Mouse (Mus musculus) c-Kit-positive CD71-negative TER-119-negative erythroid progenitor cells, embryonic 14.5 days (primary cell): ENCODE data around the gene Iqgap3.

ENCODE experiments used
- DNase-seq: peaks from one replicate; pipeline ENCODE4 v3.0.0-alpha.2; 2013; ENCODE audit warnings: low read depth

Gene Iqgap3

DNA sequence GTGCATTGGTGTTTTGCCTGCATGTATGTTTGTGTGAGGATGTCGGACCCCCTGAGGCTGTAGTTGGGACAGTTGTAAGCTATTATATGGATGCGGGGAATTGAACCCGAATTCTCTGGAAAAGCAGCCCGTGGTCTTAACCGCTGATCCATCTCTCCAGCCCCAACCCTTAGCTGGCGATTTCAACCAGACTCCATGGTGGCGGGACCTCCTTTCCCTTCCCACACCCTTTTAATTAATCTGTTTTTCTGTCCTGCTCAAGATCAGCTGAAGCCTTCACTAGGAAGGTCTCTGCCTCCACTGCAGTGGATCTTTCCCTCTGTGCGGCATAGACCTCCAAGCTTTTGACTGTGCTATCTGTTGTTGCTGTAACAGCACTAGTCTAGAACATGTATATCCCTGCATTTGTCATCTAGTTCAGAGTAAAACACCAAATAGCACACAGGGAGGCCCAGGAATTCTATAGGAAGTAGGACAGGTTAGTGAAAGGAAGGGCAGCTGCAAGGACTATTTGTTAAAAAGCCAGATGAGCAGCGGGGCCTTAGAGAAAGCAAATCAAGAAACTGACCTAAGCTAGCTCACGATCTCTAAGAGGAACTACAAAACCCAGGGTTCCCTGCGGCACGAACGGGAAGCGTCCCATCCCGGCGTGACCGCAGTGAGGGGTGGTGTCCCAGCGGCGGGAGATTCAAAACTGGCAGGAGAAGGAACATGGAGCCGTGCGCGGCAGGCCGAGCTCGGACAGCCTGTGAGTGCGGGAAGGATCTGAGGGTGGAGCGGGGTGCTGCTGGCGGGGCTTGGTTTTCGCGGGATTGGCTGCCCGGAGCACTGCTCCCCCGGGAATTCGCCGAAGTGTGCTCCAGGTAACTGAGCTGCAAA lies at the start of gene Iqgap3:
TSS of gene Iqgap3 (plus strand) at position 627 of the 879 bp plus-strand sequence.
- peak; percentile 80 for DNase-seq

GRCm38 (mm10) chr3:88033506-88033905 lies 48.3 kb upstream of the Iqgap3 start:
- DNase-seq = no peak

DNA sequence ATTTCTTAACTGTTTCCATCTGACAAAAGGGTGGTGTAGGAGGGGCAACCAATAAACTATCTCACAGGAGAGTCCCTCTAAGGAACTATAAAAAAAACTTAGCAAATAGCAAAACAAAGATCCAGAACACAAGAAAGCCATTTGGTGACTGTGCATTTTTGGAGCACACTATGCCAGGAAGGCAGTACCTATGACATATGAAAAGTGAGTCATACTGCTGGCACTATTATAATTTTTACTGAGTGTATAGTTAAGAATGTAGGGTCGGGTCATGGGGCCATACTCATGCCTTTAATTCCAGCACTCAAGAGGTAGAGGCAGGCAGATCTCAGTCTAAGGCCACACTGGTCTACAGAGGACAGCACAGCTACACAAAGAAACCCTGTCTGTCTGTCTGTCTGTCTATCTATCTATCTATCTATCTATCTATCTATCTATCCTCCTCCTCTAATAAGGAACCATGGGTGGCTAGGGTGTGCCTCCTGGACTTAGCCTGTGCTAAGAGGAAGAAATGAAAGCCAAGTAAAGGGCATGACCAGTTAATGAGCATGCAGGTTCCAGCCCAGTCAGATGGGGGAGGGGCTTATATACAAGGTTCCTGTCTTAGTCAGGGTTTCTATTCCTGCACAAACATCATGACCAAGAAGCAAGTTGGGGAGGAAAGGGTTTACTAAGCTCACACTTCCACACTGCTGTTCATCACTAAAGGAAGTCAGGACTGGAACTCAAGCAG lies 46.0 kb upstream of the Iqgap3 start:
- no peak for DNase-seq

GRCm38 (mm10) chr3:88042661-88043421 lies 38.9 kb upstream of the Iqgap3 start, which contains the start of gene Gpatch4:
Gene Gpatch4 (plus strand): TSS chr3:88043108.
- peak; percentile 91 for DNase-seq

DNA sequence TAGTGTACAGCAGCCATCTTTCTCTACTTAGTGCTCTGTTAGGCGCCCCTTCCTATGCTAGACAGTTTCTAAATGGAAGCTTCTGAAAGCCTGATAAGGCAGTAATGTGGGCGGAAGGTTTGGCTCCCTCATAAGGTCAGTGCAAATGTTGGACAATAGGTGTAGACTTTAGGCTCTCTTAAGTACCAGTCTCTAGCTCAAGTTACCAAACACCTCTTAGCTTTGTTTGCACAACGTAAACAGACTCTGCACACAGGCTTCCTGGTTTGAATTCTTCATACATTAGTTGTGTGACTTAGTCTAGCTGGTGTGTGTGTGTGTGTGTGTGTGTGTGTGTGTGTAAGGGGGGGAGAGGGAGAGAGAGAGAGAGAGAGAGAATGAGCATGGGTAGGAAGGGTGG lies 32.2 kb upstream of the Iqgap3 start:
- DNase-seq = no peak

- DNase-seq = no peak
Measured at GRCm38 (mm10) chr3:88057030-88057429, 24.7 kb upstream of the Iqgap3 start.

- DNase-seq = peak; percentile 79
Measured at GRCm38 (mm10) chr3:88057902-88058696, 23.7 kb upstream of the Iqgap3 start, which contains the start of gene Naxe. Gene Naxe (minus strand): TSS chr3:88058495.

- DNase-seq = no peak
Measured at GRCm38 (mm10) chr3:88068386-88068785, 13.4 kb upstream of the Iqgap3 start.

DNA sequence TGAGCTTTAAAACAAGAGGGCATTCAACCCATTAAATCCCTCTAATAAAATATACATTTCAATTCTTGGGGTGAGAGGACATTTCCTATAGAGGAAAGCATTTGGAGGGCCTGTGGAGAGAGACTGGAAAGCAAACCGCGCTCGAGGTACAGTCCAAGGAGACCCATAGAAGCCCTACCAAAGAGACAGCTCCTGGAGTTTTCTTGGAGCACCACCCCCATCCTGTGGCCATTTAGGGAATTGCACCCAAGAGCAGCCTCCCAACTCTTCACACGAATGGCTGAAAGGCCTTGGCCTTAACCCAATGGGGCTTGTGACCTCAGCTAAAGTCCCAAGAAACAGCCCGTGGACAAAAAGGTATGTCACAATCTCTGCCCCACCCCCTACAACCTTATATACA lies 10.0 kb upstream of the Iqgap3 start:
- peak; percentile 80 for DNase-seq

- DNase-seq = no peak
Measured at GRCm38 (mm10) chr3:88073631-88074030, 8.1 kb upstream of the Iqgap3 start.

GRCm38 (mm10) chr3:88074351-88074750 lies 7.4 kb upstream of the Iqgap3 start:
- no peak for DNase-seq

GRCm38 (mm10) chr3:88074766-88075165 lies 7.0 kb upstream of the Iqgap3 start:
- DNase-seq = no peak

DNA sequence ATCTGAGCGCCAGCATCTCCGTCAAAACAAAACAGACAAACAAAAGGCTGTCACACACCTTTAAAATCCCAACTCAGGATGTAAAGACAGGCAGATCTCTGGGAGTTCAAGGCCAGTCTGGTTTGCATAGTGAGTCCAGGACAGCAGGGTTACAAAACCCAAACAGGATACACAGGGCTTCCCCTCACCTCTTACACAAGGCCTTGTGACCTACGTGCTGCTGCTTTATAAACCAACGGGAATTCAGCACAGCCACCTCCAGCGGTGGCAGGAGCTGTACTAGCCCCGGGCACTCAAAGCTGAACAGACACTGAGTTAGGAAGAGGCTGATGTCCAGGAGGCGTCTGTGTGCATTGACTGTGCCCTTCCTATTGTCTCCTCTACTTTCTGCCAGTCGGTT lies 4.3 kb upstream of the Iqgap3 start:
- no peak for DNase-seq

- no peak for DNase-seq
Measured at GRCm38 (mm10) chr3:88078204-88078603, 3.6 kb upstream of the Iqgap3 start, which contains the start of gene Ttc24. Gene Ttc24 (minus strand): TSS chr3:88078304.

- DNase-seq = no peak
Measured at GRCm38 (mm10) chr3:88082224-88082618, 450 bp downstream of the Iqgap3 start.

GRCm38 (mm10) chr3:88082663-88083062 lies 892 bp downstream of the Iqgap3 start:
- peak; percentile 35 for DNase-seq

- DNase-seq = no peak
Measured at GRCm38 (mm10) chr3:88084001-88084400, 2.2 kb downstream of the Iqgap3 start.

GRCm38 (mm10) chr3:88085459-88085858 lies 3.7 kb downstream of the Iqgap3 start:
- no peak for DNase-seq

- no peak for DNase-seq
Measured at GRCm38 (mm10) chr3:88087688-88088087, 5.9 kb downstream of the Iqgap3 start.

GRCm38 (mm10) chr3:88090106-88090505 lies 8.3 kb downstream of the Iqgap3 start:
- DNase-seq = no peak

DNA sequence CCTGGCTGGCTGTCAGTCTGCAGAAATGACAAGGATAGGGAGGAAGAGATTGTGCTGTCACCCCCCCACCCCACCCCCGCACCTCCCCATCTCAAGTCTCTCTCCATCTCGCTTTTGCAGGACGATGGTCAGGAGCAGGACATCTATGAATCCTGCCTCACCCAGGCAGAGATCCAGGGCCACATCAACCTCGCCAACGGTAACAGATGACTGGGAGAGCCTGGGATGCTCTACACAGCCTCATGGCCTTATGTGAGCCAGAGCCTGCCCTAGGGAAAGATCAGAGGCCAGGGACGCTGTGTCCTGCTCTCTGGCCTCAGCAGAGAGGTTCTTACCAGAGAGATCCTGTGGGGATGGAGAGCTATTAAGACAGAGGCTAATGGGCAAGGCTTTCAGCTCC lies 8.8 kb downstream of the Iqgap3 start:
- no peak for DNase-seq
